Mouse (Mus musculus) heart, adult 11 months (tissue): Measurements from ENCODE around the gene Stag3.

ENCODE experiments used
- DNase-seq: peaks from one replicate; pipeline ENCODE4 v3.0.0; 2022

Gene Stag3

GRCm38 (mm10) chr5:138279585-138280424 is at the start of gene Stag3, which contains the start of the genes Gm43720 and Gpc2:
Gene Stag3 (plus strand): TSS chr5:138280240.
Gene Gm43720 (minus strand): TSS chr5:138279958.
Gene Gpc2 (minus strand): TSS chr5:138280005.
- DNase-seq = peak; percentile 99

- no peak for DNase-seq
Measured at GRCm38 (mm10) chr5:138233778-138234177, 46.3 kb upstream of the Stag3 start.

DNA sequence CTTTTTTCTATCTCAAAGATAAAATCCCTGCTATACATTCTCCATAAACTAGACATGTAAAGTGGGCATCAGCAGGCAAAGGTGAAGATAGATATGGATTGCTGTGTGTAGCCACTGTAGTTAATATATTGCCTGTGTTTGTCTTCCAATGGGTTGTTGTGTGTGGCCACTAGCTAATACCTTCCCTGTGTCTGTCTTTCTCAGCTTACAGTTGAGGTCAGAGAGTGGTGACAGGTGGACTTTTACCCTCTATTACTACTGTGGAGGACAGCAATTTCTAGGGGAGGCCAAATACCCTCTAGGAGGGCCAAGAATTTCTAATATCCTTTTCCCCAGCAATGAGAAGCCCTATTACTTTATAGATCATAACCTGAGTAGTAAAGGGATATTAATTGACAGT is 45.8 kb upstream of the Stag3 start:
- DNase-seq = no peak

DNA sequence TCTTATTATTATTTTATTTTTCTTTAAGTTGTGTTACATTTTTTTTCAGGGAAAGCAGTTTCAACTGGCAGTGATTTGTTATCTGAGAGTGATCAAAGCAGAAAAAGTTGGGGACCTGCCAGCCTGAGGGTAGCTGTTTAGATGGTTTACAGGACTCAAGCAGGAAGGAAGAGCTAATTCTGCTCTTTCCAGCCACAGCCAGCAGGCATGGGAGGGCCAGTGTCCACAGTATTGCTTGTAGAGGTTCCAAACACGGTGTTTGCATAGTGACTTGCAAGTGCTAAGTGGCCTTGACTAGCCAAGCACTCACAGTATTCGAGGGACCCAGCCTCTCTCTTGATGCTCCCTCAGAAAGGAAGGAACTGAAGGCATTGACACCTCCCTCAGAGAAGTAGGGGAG is 38.5 kb upstream of the Stag3 start:
- DNase-seq = peak; percentile 75

- DNase-seq = peak; percentile 92
Measured at GRCm38 (mm10) chr5:138251144-138251543, 28.9 kb upstream of the Stag3 start.

DNA sequence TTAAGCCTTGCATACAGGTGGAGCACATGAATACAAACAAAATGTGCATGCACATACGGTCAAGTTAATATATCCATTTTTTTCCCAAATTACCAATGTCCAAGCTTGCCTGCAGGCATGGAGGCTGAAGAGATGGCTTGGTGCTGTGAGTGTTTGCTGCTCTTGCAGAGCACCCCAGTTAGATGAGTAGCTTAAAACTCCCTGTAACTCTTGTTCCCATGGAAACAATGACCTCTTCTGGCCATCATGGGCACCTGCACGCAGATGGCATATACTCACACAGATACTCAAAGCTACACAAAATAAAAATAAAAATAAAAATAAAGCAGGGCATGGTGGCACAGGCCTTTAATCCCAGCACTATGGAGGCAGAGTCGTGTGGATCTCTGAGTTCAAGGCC is 27.0 kb upstream of the Stag3 start:
- peak; percentile 66 for DNase-seq

DNA sequence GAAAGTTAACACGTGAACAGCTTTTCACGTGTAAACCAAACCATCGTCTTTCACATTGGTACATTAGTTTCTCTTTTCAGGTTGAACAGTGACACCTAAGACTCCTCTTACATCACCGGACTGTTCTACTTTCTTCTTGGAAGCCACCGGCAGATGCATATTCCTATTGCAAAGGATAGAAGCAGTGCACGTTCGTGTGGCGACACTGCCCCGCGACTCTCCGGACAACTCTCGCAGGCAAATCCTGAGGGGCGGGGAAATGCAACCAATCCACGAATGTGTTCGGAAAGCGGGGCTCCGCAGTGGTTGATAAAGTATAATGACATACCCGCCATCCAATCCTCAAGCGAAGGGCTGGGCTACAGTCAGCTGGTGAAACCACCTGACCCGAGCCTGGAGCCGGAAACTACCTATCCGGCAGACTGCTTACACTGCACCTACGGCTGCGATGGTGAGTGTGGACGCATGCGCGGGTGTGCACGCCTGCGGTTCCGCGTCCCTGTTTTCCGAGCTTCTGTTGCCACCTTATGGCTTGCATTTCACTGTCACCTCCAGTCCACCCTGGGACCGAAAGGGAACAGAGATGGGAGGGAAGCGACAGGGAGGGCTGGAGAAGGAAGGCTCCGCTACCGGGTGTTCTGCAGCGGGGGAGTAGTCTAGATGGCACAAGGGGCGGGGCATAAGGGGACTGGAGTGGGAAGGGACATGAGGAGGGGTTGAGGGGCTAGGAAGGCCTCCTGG is 24.5 kb upstream of the Stag3 start, which contains the start of gene Lamtor4:
Gene Lamtor4, plus strand, starts transcription at position 130 of the 741 bp plus-strand sequence.
- DNase-seq = peak; percentile 100

DNA sequence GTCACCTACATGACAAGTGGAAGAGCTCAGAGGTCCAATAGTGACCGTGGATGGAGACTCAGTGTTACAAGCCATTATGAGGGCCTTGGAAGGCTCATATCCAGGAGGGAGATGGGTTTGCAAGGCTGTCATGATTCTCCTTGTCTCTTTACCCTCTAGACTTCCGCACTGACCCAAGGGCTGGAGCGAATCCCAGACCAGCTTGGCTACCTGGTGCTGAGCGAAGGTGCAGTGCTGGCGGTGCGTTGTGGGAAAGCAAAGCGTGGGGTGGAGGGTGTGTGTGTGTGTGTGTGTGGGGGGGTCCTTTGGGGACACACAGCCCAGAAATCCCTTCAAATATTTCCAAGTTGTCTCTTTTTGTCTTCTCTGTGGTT is 24.0 kb upstream of the Stag3 start:
- DNase-seq = no peak

DNA sequence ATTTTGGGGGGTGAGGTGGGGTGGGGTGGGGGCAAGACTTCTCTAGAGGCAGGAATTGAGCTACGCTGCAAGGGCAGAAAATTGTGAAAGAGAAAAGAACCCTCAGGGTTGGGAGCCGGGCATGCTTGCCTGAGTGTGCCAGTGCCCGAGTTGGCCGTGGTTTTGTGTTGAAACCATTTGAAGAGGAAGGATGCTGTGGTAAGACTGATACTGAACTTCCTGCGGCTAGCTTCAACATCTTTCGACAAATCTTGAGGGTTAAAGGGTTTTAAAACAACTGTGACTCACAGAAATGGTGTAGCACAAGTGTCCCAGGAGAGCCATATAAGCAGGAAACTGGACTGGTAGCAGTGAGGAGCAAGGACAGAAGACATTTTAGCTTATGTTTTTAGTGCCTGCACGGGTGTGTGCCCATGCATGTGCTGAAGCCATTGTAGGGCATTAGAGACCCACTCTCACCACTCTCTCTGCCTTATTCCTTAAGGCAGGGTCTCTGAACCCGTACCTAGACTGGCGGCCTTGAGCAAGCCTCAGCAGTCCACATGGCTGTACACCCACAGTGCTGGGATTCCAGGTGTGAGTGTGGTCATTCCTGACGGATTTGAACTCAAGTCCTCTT is 23.0 kb upstream of the Stag3 start:
- peak; percentile 92 for DNase-seq

- DNase-seq = no peak
Measured at GRCm38 (mm10) chr5:138257585-138257978, 22.5 kb upstream of the Stag3 start.

- DNase-seq = peak; percentile 85
Measured at GRCm38 (mm10) chr5:138258078-138258477, 22.0 kb upstream of the Stag3 start.

DNA sequence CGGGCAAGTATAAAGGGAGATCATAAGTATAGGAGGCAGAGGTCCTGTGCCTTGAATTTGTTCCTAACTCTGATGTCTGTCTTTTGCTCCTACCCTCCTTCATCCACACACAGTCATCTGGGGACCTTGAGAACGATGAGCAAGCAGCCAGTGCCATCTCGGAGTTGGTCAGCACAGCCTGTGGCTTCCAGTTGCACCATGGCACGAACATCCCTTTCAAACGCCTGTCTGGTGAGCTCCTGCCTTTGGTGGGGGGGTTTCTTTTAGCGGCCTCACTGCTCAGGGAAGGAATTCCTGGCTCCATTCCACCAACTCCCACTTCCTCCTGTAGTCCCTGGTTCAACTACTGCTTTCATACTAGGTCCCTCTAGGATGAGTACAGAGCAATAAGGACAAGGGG is 21.5 kb upstream of the Stag3 start:
- DNase-seq = peak; percentile 88

- peak; percentile 87 for DNase-seq
Measured at GRCm38 (mm10) chr5:138258993-138259392, 21.0 kb upstream of the Stag3 start.

- DNase-seq = peak; percentile 88
Measured at GRCm38 (mm10) chr5:138260051-138260450, 20.0 kb upstream of the Stag3 start.

DNA sequence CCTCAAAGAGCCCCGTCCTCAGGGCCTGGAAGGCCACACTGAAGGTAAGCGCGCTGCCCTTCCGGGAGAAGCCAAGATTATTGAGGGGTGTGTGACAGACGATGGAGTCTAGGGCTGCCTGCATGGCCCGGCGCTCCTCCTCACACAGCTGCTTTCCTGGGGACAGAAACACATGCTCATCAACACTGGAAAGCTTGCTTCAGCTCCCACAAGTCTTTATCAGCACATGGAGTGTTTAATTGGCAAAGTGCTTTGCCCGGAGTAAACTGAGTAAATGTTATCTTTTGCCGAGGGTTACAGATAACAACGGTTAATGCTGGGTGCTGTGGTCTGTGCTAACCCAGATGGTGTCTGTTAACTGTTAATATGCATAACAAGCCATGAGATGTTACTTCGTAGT is 19.2 kb upstream of the Stag3 start:
- peak; percentile 74 for DNase-seq

GRCm38 (mm10) chr5:138262001-138262400 is 18.0 kb upstream of the Stag3 start:
- peak; percentile 97 for DNase-seq

DNA sequence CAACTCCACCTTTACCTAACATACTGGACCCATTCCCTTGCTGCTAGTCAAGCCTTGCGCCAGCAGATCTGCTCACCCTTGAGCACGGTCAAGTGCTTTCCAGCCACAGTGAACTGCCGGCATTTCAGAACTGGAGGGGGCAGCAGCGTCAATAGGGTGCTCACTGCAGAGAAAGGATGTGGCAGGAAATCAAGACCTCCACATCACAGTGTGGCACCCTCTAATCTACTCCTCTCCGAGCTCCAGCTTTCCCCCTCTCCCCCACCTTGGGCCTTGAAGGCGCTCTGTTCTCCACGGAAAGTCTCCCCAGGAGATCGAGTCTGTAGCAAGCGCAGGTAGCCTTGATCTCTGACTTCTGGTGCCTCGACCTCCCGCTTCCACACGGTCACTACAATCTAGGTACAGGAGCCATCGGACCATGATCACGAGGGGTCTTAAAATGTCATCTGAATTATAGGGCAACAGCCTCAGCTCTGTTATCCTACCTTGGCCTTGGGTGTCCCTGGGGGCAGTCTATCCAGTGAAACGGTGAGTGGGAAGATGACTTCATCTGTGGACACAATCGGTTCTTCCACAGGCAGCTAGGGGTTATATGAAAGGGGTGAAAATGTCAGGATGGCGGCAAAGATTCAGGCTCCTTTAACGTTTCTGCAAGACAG is 17.3 kb upstream of the Stag3 start:
- peak; percentile 91 for DNase-seq

DNA sequence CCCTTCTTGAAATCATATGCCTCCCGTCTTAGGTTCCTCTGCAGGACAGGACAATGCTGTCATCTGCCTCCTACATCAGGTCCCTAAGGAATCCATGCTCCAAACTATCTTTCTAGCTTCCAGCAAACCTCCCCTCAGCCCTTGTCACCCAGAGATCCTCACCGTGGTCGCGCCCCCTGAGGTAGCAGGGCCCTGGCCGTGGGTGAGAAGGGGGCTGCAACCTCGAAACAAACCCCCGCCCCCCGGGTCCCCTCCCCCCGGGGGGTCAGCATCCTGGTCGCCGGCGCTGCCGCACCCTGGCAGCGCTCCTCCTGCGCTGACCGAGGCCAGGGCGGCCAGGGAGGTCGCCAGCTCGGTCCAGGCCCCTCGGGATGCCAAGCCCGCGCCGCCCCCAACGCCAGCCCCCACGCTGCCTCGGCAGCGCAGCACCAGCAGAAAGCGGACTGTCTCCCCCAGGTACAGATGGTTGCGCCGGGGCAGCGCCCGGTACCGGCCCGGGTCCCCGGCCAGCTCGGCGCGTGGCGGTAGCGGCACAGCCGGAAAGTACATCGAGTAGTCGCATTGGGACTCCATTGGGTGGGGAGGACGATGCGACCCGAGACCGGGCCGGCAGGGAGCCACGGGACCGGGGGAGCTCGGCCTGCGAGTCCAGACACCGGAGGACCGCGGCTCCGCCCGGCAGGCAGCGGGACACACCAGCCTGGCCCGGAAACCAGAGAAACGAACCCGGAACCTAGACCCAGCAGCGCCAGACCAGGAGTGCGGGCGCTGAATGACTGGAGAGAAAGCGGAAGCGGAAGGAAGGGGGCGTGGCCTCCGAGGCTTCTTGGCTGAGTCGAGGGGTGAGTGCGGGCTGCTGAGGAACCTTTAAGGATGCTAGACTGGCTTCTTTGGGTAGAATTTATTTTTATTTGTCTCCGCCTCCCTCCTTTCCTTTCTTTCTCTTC is 16.5 kb upstream of the Stag3 start, which contains the start of gene BC037034:
Gene BC037034, minus strand, starts transcription at position 774 of the 947 bp plus-strand sequence.
- peak; percentile 99 for DNase-seq

DNA sequence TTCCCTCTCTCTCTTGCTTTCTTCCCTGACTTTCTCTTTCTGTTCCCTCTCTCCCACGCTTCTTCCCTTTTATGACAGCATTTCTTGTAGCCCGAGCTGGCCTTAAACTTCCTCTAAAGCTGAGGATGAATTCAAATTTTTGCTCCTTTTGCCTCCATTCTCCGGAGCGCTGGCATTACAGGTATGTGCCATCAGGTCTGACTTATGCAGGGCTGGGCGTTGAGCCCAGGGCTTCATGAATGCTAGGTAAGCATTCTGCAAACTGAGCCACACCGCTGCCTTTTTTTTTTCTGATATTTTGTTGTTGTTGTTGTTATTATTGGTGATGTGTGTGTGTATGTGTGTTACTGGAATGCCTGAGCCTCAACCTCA is 15.8 kb upstream of the Stag3 start:
- DNase-seq = peak; percentile 86

- peak; percentile 87 for DNase-seq
Measured at GRCm38 (mm10) chr5:138265712-138266111, 14.3 kb upstream of the Stag3 start.

- DNase-seq = peak; percentile 66
Measured at GRCm38 (mm10) chr5:138267114-138267513, 12.9 kb upstream of the Stag3 start.

DNA sequence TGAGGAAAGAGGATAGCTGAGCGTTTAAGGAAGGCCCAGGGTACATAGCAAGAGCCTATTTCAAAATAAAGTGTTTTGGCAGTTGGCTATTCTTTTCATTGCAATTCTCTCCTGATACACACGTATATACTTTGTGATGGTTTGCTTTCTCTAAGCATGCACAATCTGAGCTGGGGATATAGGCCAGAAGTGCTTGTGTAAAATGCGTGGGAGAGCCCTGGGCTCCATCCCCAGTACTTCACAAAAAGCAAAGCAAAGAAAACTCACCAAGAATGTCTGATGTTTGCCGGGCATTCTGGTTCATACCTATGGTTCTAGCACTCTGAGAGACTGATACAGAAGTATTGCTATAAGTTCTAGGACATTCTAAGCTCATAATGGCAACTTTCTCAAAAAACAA is 11.1 kb upstream of the Stag3 start:
- peak; percentile 12 for DNase-seq
